Mouse (Mus musculus) lung, adult 2 months (tissue): ENCODE measurements around the gene Dcaf8. TPM values are rescaled to one million over a fixed set of nuclear protein-coding genes. Genes with fewer than 3 reads are reported as not detected.
"Not testable (repeated sequence)": the region's sequence is repeated elsewhere in the genome, so short reads cannot be mapped to it uniquely, and the experiment has no call there.

Experiments
- DNase-seq: peaks from one replicate; pipeline ENCODE4 v3.0.0; 2022
- H3K4me1 ChIP-seq: fragments of 200-500 bp; 2 replicates; pipeline ENCODE4 v1.6.1; 2011; ENCODE audit warnings: low read length; ENCODE audit not compliant: control insufficient read depth, insufficient read depth
- H3K4me3 ChIP-seq: fragments of 200-500 bp; replicated peaks from 2 replicates; pipeline ENCODE3; 2011; ENCODE audit warnings: low read depth, mild to moderate bottlenecking, control low read depth, low read length; ENCODE audit errors: extremely low read depth
- CTCF ChIP-seq: fragments of 200-500 bp; IDR thresholded peaks from 2 replicates; pipeline ENCODE4 v1.5.1; 2011; ENCODE audit warnings: mild to moderate bottlenecking, low read length, control low read depth; ENCODE audit not compliant: insufficient read depth
- POLR2A ChIP-seq: fragments of 200-500 bp; IDR thresholded peaks from 2 replicates; pipeline ENCODE4 v1.6.1; 2011; ENCODE audit warnings: low read depth, mild to moderate bottlenecking, control low read depth, low read length, borderline replicate concordance; ENCODE audit errors: extremely low read depth
- WGBS: fragments of 180-500 bp; shearing (Covaris S2); methylation state at CpG from one replicate; pipeline ENCODE4 v1.1.7; 2018; 5-methylcytosine and 5-hydroxymethylcytosine counted together
- polyA plus RNA-seq: library from polyadenylated mRNA; depleted of rRNA; stranded (reverse); fragments of >200 nt; gene quantifications from 2 replicates; pipeline ENCODE4 v1.2.3, GENCODE M21; 2012; rRNA removed

Gene Dcaf8
- polyA plus RNA-seq, 1 experiment, result 74.9 TPM

- no peak overlapping the region for H3K4me3 ChIP-seq
- WGBS, result 56% methylated on average over 2 of the region's 2 CpGs
- no peak for TF ChIP-seq CTCF
- TF ChIP-seq POLR2A, result no peak
- DNase-seq, result no peak
- H3K4me1 ChIP-seq, result no peaks in the 10 kb centered on the region
Measured at GRCm38 (mm10) chr1:172228209-172228608, 80.3 kb downstream of the Dcaf8 start.

- TF ChIP-seq CTCF (no peak), POLR2A (no peak)
Measured at GRCm38 (mm10) chr1:172229215-172229614, 81.3 kb downstream of the Dcaf8 start.

GRCm38 (mm10) chr1:172240945-172241708 lies 93.2 kb downstream of the Dcaf8 start:
- TF ChIP-seq CTCF, result no peak
- no peak for TF ChIP-seq POLR2A
- H3K4me1 ChIP-seq, result no peaks in the 10 kb centered on the region
- no peak for DNase-seq
- WGBS, result 55% methylated on average over 6 of the region's 6 CpGs
- H3K4me3 ChIP-seq, result no peak overlapping the region

More at GRCm38 (mm10) chr1:172229215-172229614, 81.3 kb downstream of the Dcaf8 start:
- DNase-seq, result no peak
- no peaks in the 10 kb centered on the region for H3K4me1 ChIP-seq
- no peak overlapping the region for H3K4me3 ChIP-seq
- WGBS, result 70% methylated on average over 1 of the region's 1 CpGs

- no peak for DNase-seq
- TF ChIP-seq CTCF (no peak), POLR2A (no peak)
- no peak overlapping the region for H3K4me3 ChIP-seq
- H3K4me1 ChIP-seq, result no peaks in the 10 kb centered on the region
- WGBS, result 44% methylated on average over 2 of the region's 2 CpGs
Measured at GRCm38 (mm10) chr1:172242401-172242800, 94.5 kb downstream of the Dcaf8 start.

GRCm38 (mm10) chr1:172243547-172244205 lies 95.8 kb downstream of the Dcaf8 start:
- peak; percentile 28 for DNase-seq
- TF ChIP-seq CTCF (peak; percentile 36; the same call in 1 of the 2 replicates), POLR2A (no peak)
- Histone ChIP-seq H3K4me3 (no peak overlapping the region), H3K4me1 (no peaks in the 10 kb centered on the region)
- WGBS, result 33% methylated on average over 16 of the region's 16 CpGs

GRCm38 (mm10) chr1:172244645-172245044 lies 96.8 kb downstream of the Dcaf8 start:
- not testable (repeated sequence) for H3K4me3 ChIP-seq, H3K4me1 ChIP-seq, DNase-seq
- 41% methylated on average over 23 of the region's 23 CpGs for WGBS

Other genes starting within 250 kb of the Dcaf8 start
- 2.4 and 2.5 TPM in 2 replicates for gene Slamf6, start 230.6 kb upstream of the Dcaf8 start, polyA plus RNA-seq
- 4.4 and 9.6 TPM in 2 replicates for gene Vangl2, start 119.6 kb upstream of the Dcaf8 start, polyA plus RNA-seq
- 0.05 TPM in 1 of 2 replicates, not detected in the other for gene Nhlh1, start 90.5 kb upstream of the Dcaf8 start, polyA plus RNA-seq
- 31.5 and 53.1 TPM in 2 replicates for gene Copa, start 65.6 kb upstream of the Dcaf8 start, polyA plus RNA-seq
- 80.1 and 95.0 TPM in 2 replicates for gene Ncstn, start 65.3 kb upstream of the Dcaf8 start, polyA plus RNA-seq
- 47.4 and 63.0 TPM in 2 replicates for gene Pex19, start 21.3 kb upstream of the Dcaf8 start, polyA plus RNA-seq
- gene Pea15a, start 58.7 kb downstream of the Dcaf8 start, polyA plus RNA-seq, result 88.2 and 137 TPM in 2 replicates
- gene Casq1, start 71.8 kb downstream of the Dcaf8 start, polyA plus RNA-seq, result 3.2 and 49.0 TPM in 2 replicates
- gene Atp1a4, start 110.3 kb downstream of the Dcaf8 start, polyA plus RNA-seq, result 0.05 and 1.2 TPM in 2 replicates
- 90.8 and 105 TPM in 2 replicates for gene Igsf8, start 113.6 kb downstream of the Dcaf8 start, polyA plus RNA-seq
- gene Atp1a2, start 150.0 kb downstream of the Dcaf8 start, polyA plus RNA-seq, result 56.1 and 93.0 TPM in 2 replicates
- 0.08 TPM in 1 of 2 replicates, not detected in the other for gene Kcnj9, start 181.2 kb downstream of the Dcaf8 start, polyA plus RNA-seq
- gene Kcnj10, start 193.1 kb downstream of the Dcaf8 start, polyA plus RNA-seq, result 0.12 and 0.28 TPM in 2 replicates
- gene Pigm, start 228.5 kb downstream of the Dcaf8 start, polyA plus RNA-seq, result 8.2 and 9.1 TPM in 2 replicates